Mouse (Mus musculus): ENCODE data around the gene Scfd2. TPM values are rescaled to one million over a fixed set of nuclear protein-coding genes. Genes with fewer than 3 reads are reported as not detected.

Scfd2 gene
- polyA plus RNA-seq, 1 experiment = 22.7 TPM

DNA sequence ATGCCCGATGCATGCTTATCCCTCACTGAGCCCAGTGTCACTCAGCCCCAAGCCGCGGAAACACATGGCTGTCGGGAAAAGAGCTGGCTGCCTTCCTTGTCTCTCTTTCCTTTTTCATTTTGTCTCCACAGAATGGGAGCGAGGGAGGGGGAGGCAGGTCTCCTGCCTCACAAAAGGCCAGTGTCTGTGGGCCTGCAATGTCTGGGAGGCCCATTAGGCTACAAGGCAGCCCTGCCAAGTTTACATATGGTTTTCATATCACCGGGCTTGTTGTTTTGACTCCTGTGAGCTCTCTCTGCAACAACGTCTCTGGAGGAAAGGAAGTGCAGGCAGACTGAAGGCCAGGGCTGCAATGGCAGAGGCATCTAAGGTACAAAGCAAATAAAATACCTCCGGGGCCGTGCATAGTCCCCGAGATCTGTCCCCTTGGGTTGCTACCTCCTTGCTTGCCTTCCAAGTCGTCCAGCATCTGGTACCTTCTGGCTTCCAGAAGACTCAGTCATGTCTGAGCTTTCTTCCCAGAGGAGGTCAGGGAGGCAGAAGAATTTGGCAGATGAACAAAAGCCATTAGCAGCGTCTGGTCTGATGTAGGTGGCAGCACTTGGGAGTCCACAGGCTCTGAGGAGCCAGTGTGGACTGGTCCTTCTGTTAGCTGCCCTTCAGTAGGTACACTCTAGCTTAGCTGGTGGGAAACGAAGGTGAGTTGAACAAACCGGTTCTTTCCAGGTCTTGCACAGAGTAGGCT lies 355.9 kb downstream of the Scfd2 start:
- Histone ChIP-seq H3K4me1 (ENCODE audit: control insufficient read depth, insufficient read depth, low read length) (0 out of 2 replicates have a peak, but pooled peaks cover 1% of the 10 kb centered on the region), H3K27ac (ENCODE audit: insufficient read depth, low read length) (no peak overlapping the region), H3K4me3 (ENCODE audit: insufficient read depth, low read length) (no peak overlapping the region)
- TF ChIP-seq POLR2A (IDR thresholded peaks at IDR 0.05; ENCODE audit: extremely low read depth, insufficient read depth, low read length) = no peak
- no peak for TF ChIP-seq CTCF (IDR thresholded peaks at IDR 0.05; ENCODE audit: extremely low read depth, insufficient read depth, low read length)

DNA sequence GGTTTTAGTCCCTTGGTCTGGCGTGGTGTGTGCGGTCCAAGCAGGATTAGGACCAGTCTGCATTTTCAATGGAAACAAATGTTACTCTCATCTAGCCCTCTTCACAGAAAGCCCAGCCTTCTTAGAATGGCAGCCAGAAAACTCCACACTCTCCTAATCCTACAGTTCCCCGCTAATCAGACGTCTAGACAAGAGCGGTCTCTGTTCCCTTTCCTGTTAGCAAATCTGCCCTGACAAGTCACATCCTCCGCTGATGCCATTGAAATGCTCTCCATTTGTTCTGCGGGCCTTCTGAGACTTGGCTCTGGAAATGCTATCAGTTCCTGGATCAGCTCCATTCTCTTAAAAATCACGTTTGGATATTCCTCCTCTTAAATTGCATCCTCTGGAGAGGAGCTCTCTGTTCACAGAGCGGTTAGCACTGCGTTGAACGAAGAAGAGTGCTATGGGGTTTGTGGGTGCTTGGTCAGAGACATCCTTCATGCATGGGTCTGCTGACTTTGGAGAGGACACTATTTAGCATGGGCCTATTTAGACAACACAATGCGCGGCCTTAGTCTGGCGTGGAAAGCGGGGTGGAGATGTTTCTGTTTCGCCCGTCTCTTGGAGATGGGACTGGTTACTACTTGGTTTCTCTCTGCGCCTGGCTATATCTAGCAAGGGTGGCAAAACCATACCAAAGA lies 358.3 kb downstream of the Scfd2 start:
- TF ChIP-seq POLR2A (IDR thresholded peaks at IDR 0.05; ENCODE audit: extremely low read depth, insufficient read depth, low read length) = no peak
- no peak for TF ChIP-seq CTCF (IDR thresholded peaks at IDR 0.05; ENCODE audit: extremely low read depth, insufficient read depth, low read length)
- Histone ChIP-seq H3K27ac (ENCODE audit: insufficient read depth, low read length) (no peak overlapping the region), H3K4me3 (ENCODE audit: insufficient read depth, low read length) (no peak overlapping the region), H3K4me1 (ENCODE audit: control insufficient read depth, insufficient read depth, low read length) (0 out of 2 replicates have a peak, but pooled peaks cover 1% of the 10 kb centered on the region)

DNA sequence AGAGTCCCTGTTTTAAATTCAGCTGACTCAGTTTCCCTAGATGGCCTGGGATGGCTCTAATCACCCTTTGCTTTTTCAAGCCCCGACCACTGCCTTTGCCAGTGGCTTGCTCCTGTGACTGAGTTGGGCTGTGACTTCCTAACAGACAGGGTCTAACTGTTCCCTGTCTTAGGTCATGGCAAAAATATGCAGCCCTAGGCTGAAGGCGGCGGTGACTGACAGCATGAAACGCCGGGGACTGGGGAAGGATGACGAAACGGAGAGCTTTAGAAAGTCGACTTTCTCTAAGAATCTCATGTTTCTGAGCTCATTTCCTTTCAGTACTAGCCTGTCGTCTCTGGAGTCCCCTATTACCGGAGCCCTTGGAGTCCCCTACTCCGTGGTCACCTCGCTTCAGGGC lies 359.4 kb downstream of the Scfd2 start:
- TF ChIP-seq CTCF (IDR thresholded peaks at IDR 0.05; ENCODE audit: extremely low read depth, insufficient read depth, low read length) = no peak
- no peak for TF ChIP-seq POLR2A (IDR thresholded peaks at IDR 0.05; ENCODE audit: extremely low read depth, insufficient read depth, low read length)
- Histone ChIP-seq H3K27ac (ENCODE audit: insufficient read depth, low read length) (no peak overlapping the region), H3K4me1 (ENCODE audit: control insufficient read depth, insufficient read depth, low read length) (0 out of 2 replicates have a peak, but pooled peaks cover 1% of the 10 kb centered on the region)

DNA sequence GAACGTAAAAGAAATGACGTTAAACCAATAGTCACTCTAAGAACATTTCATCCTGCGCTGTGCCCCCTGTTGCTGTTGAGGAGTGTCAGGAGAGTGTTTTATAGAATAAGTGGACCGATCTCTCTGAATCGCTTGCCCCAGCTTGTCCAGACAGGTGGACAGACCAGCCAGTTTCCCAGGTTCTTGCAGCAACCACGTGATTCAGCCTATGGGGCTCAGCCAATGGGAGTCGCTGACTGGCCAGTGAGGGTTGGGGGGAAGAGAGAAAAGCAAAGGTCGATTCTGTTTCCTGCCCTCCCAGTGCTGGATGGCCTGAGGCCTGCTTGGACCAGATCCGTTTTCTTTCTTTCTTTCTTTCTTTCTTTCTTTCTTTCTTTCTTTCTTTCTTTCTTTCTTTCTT lies 359.8 kb downstream of the Scfd2 start:
- H3K4me1 ChIP-seq (ENCODE audit: control insufficient read depth, insufficient read depth, low read length) = 0 out of 2 replicates have a peak, but pooled peaks cover 1% of the 10 kb centered on the region
- H3K27ac ChIP-seq (ENCODE audit: insufficient read depth, low read length) = no peak overlapping the region
- H3K4me3 ChIP-seq (ENCODE audit: insufficient read depth, low read length) = no peak overlapping the region
- TF ChIP-seq POLR2A (IDR thresholded peaks at IDR 0.05; ENCODE audit: extremely low read depth, insufficient read depth, low read length) (no peak), CTCF (IDR thresholded peaks at IDR 0.05; ENCODE audit: extremely low read depth, insufficient read depth, low read length) (no peak)

More for the DNA sequence above, 359.4 kb downstream of the Scfd2 start:
- no peak overlapping the region for H3K4me3 ChIP-seq (ENCODE audit: insufficient read depth, low read length)

DNA sequence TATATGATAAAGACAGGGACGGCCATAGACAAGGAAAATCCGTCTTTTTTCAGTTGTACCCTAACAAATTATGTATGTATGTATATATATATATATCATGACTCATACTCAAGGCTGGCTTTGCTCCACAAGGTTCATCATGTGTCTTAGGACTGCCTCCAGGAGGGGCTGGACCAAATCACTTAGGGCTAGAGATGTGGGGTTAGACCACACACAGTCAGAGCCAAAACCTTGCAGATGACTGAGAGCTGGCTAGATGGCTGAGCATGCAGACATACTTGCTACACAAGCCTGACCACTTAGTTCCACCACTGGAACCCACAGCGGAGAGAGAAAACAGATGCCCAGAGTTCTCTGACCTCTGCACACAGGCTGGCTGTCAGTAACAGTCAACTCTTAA lies 363.5 kb downstream of the Scfd2 start:
- no peak overlapping the region for H3K4me3 ChIP-seq (ENCODE audit: insufficient read depth, low read length)
- H3K27ac ChIP-seq (ENCODE audit: insufficient read depth, low read length) = no peak overlapping the region
- no peaks in the 10 kb centered on the region for H3K4me1 ChIP-seq (ENCODE audit: control insufficient read depth, insufficient read depth, low read length)
- no peak for TF ChIP-seq POLR2A (IDR thresholded peaks at IDR 0.05; ENCODE audit: extremely low read depth, insufficient read depth, low read length)
- TF ChIP-seq CTCF (IDR thresholded peaks at IDR 0.05; ENCODE audit: extremely low read depth, insufficient read depth, low read length) = no peak

DNA sequence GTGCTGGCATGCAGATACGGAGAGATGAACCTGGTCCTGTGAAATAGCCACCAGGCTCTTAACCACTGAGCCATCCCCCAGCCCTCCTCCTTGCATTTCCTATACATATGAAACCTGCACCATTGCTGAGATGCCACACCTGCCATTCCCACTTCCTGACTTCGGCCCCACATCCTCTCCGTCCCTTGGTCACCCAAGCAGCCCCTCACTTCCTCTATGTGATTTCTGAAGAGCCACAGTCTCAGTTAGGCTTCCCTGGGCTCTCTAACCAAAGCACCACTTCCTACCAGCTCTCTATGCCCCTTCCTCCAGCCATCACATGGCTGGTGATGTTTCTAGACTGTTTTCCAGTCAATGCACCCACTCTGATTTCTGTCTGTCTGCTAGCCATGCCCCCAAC lies 364.9 kb downstream of the Scfd2 start:
- no peak overlapping the region for H3K27ac ChIP-seq (ENCODE audit: insufficient read depth, low read length)
- H3K4me3 ChIP-seq (ENCODE audit: insufficient read depth, low read length) = no peak overlapping the region
- H3K4me1 ChIP-seq (ENCODE audit: control insufficient read depth, insufficient read depth, low read length) = no peaks in the 10 kb centered on the region
- TF ChIP-seq CTCF (IDR thresholded peaks at IDR 0.05; ENCODE audit: extremely low read depth, insufficient read depth, low read length) (no peak), POLR2A (IDR thresholded peaks at IDR 0.05; ENCODE audit: extremely low read depth, insufficient read depth, low read length) (no peak)

DNA sequence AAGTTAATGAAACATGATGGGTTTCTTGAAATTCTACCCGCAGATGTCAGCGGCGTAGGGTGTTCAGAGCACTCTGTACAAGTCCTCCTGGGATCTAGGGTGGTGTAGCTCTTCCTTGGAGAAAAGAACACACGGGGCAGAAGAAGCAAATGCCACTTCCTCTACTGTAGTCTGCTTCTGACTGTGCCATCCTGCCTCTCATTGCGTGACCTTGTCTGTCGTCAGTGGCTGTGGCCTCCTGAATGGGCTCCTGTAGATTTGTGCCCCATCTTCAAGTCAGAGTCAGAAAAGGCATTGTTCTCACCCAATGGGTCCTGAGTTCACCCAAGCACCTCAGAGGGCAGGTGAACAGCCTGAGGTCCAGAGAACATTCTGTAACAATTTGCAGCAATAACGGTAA lies 367.0 kb downstream of the Scfd2 start:
- TF ChIP-seq POLR2A (IDR thresholded peaks at IDR 0.05; ENCODE audit: extremely low read depth, insufficient read depth, low read length) (no peak), CTCF (IDR thresholded peaks at IDR 0.05; ENCODE audit: extremely low read depth, insufficient read depth, low read length) (no peak)
- Histone ChIP-seq H3K4me3 (ENCODE audit: insufficient read depth, low read length) (no peak overlapping the region), H3K4me1 (ENCODE audit: control insufficient read depth, insufficient read depth, low read length) (no peaks in the 10 kb centered on the region), H3K27ac (ENCODE audit: insufficient read depth, low read length) (no peak overlapping the region)

DNA sequence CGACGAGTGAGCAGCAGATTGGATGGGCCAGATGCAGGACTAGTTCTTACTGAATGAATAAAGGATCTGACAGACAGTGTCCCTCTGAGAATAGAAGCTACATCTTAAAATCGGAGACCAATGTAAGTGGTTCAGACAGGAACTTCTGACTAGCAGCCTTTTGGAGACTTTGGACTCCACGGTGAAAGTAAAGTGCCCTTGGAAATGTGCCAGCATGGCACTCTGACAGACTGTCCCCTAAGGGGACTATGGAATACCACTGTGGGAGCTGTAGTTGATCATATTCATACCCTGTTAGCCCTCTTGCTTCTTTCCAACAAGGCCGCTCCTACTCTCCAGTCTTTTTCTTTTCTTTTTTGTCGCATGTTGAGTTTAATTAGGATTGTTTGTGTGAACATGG lies 368.4 kb downstream of the Scfd2 start:
- TF ChIP-seq CTCF (IDR thresholded peaks at IDR 0.05; ENCODE audit: extremely low read depth, insufficient read depth, low read length) (no peak), POLR2A (IDR thresholded peaks at IDR 0.05; ENCODE audit: extremely low read depth, insufficient read depth, low read length) (no peak)
- H3K27ac ChIP-seq (ENCODE audit: insufficient read depth, low read length) = no peak overlapping the region
- no peaks in the 10 kb centered on the region for H3K4me1 ChIP-seq (ENCODE audit: control insufficient read depth, insufficient read depth, low read length)
- no peak overlapping the region for H3K4me3 ChIP-seq (ENCODE audit: insufficient read depth, low read length)

DNA sequence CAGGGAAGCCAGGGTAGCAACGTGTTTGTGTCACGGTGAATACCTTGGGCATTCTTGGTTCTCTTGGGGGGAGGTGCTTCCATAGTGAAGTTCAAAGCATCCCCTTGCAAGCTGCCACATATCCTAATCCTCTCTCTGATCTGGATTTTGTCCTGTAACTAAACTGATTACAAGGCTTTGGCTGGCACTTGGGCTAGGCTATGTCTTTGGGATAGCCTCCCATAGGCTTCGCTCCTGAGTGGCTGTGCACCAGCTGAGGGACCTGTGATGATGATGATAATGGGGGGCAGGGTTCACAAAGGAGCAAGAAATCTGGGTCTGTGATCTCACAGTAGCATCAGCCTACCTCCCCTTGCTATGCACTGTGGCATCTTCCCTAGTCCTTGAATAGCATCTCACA lies 369.5 kb downstream of the Scfd2 start:
- H3K27ac ChIP-seq (ENCODE audit: insufficient read depth, low read length) = no peak overlapping the region
- TF ChIP-seq CTCF (IDR thresholded peaks at IDR 0.05; ENCODE audit: extremely low read depth, insufficient read depth, low read length) = no peak
- TF ChIP-seq POLR2A (IDR thresholded peaks at IDR 0.05; ENCODE audit: extremely low read depth, insufficient read depth, low read length) = no peak
- H3K4me1 ChIP-seq (ENCODE audit: control insufficient read depth, insufficient read depth, low read length) = no peaks in the 10 kb centered on the region
- no peak overlapping the region for H3K4me3 ChIP-seq (ENCODE audit: insufficient read depth, low read length)
